Mouse (Mus musculus) ES-E14 (cell line): ENCODE measurements around the gene Srrd. TPM values are rescaled to one million over a fixed set of nuclear protein-coding genes. Genes with fewer than 3 reads are reported as not detected.
A peak's percentile ranks its signal among the peaks of the same experiment; 100 is the strongest.

Source experiments
- DNase-seq: peaks from one replicate; pipeline ENCODE4 v3.0.0-alpha.2; 2013; ENCODE audit warnings: low read depth, low spot score
- H3K27ac ChIP-seq: 2 replicates; pipeline ENCODE4 v1.5.1; 2012; ENCODE audit warnings: low read depth, mild to moderate bottlenecking, low read length, moderate library complexity, mixed read lengths; ENCODE audit not compliant: poor library complexity, insufficient read depth, severe bottlenecking
- H3K36me3 ChIP-seq: 2 replicates; pipeline ENCODE4 v1.6.1; 2012; ENCODE audit warnings: mild to moderate bottlenecking, low read length, moderate library complexity, mixed read lengths; ENCODE audit not compliant: control insufficient read depth, poor library complexity, insufficient read depth, severe bottlenecking
- H3K4me1 ChIP-seq, 2 experiments: fragments of 150-350 bp in 1 of 2; sonication (generic) in 1 of 2; 2 replicates each; pipeline ENCODE4 v1.6.1; 2012; ENCODE audit warnings: low read length in 2 of 2, mild to moderate bottlenecking in 1 of 2, mixed read lengths in 1 of 2; ENCODE audit not compliant: control insufficient read depth in 2 of 2, insufficient read depth in 2 of 2, poor library complexity in 1 of 2
- H3K4me3 ChIP-seq, 2 experiments: fragments of 150-350 bp in 1 of 2; sonication (generic) in 1 of 2; 2 replicates each; pipeline ENCODE4 v1.5.1; 2012; ENCODE audit warnings: low read length in 2 of 2, low read depth in 1 of 2, mild to moderate bottlenecking in 1 of 2, mixed read lengths in 1 of 2; ENCODE audit not compliant: insufficient read depth in 1 of 2, poor library complexity in 1 of 2, severe bottlenecking in 1 of 2
- H3K9ac ChIP-seq: 2 replicates; pipeline ENCODE4 v1.6.1; 2012; ENCODE audit warnings: low read depth, mild to moderate bottlenecking, low read length, mixed read lengths; ENCODE audit not compliant: poor library complexity, insufficient read depth, severe bottlenecking
- H3K9me3 ChIP-seq: fragments of 150-350 bp; sonication (generic); 2 replicates; pipeline ENCODE4 v1.6.1; 2012; ENCODE audit warnings: low read depth, mild to moderate bottlenecking, low read length; ENCODE audit not compliant: control insufficient read depth, insufficient read depth
- CHD2 ChIP-seq: IDR thresholded peaks from 2 replicates; pipeline ENCODE4 v1.6.1; 2014; ENCODE audit warnings: mild to moderate bottlenecking, low read depth, low read length, inconsistent platforms
- HCFC1 ChIP-seq: IDR thresholded peaks from 2 replicates; pipeline ENCODE4 v1.6.1; 2012; ENCODE audit warnings: low read length, inconsistent platforms, borderline replicate concordance; ENCODE audit not compliant: insufficient read depth
- MAFK ChIP-seq: IDR thresholded peaks from 2 replicates; pipeline ENCODE4 v1.6.1; 2014; ENCODE audit warnings: mild to moderate bottlenecking, low read depth, low read length, inconsistent platforms; ENCODE audit not compliant: insufficient read depth
- ZC3H11A ChIP-seq: IDR thresholded peaks from 2 replicates; pipeline ENCODE4 v1.6.1; 2012; ENCODE audit warnings: low read depth, mild to moderate bottlenecking, inconsistent platforms, low read length, borderline replicate concordance
- ZNF384 ChIP-seq: IDR thresholded peaks from 2 replicates; pipeline ENCODE4 v1.6.1; 2012; ENCODE audit warnings: low read depth, low read length, inconsistent platforms
- in situ Hi-C, 2 experiments: fragments of 600-800 bp; cut with MboI; formaldehyde crosslinking; loops; one replicate each; pipeline ENCODE4 v1.15.1; 2025; ENCODE audit warnings: low sequenced_read_pairs in 2 of 2, inconsistent platforms in 1 of 2; ENCODE audit not compliant: unreplicated experiment in 2 of 2
- total RNA-seq: library from RNA; depleted of rRNA; stranded (reverse); fragments of 300-350 nt; gene quantifications from 2 replicates; pipeline ENCODE4 v1.2.3, GENCODE M21; 2012

Gene Srrd
- total RNA-seq, 1 experiment, result 25.8 TPM

- Histone ChIP-seq H3K4me1 (peaks cover 3 to 6% of the 10 kb centered on the region in 2 experiments; a peak in 2 of 4 replicates), H3K9ac (peak overlapping the region; percentile 96), H3K4me3 (peak overlapping the region; percentile 88 to 97), H3K36me3 (peaks cover 27% of the 10 kb centered on the region), H3K27ac (no peak overlapping the region), H3K9me3 (no peaks in the 10 kb centered on the region)
- TF ChIP-seq MAFK (no peak), ZC3H11A (no peak), CHD2 (no peak), ZNF384 (no peak), HCFC1 (no peak)
- no peak for DNase-seq
- in situ Hi-C loops, result loop anchor here in 1 of 2 experiments (25.0 kb wide), 1 partner anchor 89 kb away; no protein-coding TSS in a partner anchor
Measured at GRCm38 (mm10) chr5:112326446-112327009, 16.3 kb downstream of the Srrd start.

- H3K27ac ChIP-seq, result no peak within 1 kb of the TSS
- TF ChIP-seq MAFK (no peak), ZNF384 (no peak), ZC3H11A (no peak), HCFC1 (peak; percentile 82), CHD2 (peak; percentile 46)
- peaks cover 20% of the 10 kb centered on the region for H3K36me3 ChIP-seq
- peak within 1 kb of the TSS; percentile 96 for H3K9ac ChIP-seq
- H3K4me3 ChIP-seq, result peak within 1 kb of the TSS; percentile 88 to 97
- in situ Hi-C loops, result loop anchor here in 1 of 2 experiments (25.0 kb wide), 1 partner anchor 88 kb away; no protein-coding TSS in a partner anchor
- DNase-seq, result peak; percentile 92
- no peaks in the 10 kb centered on the region for H3K9me3 ChIP-seq
- H3K4me1 ChIP-seq, result peaks cover 3 to 6% of the 10 kb centered on the region in 2 experiments; a peak in 2 of 4 replicates
Measured at GRCm38 (mm10) chr5:112325546-112326445, 17.0 kb downstream of the Srrd start, which contains the start of gene Tfip11. TSS of gene Tfip11 (plus strand) at chr5:112326358.

GRCm38 (mm10) chr5:112324637-112325545 is 17.9 kb downstream of the Srrd start:
- TF ChIP-seq ZC3H11A (no peak), CHD2 (no peak), HCFC1 (no peak), MAFK (no peak), ZNF384 (no peak)
- no peak overlapping the region for H3K9ac ChIP-seq
- H3K36me3 ChIP-seq, result peaks cover 13% of the 10 kb centered on the region
- in situ Hi-C loops, result loop anchor here in 1 of 2 experiments (25.0 kb wide), 1 partner anchor 88 kb away; no protein-coding TSS in a partner anchor
- no peaks in the 10 kb centered on the region for H3K9me3 ChIP-seq
- peaks cover 3 to 7% of the 10 kb centered on the region in 2 experiments; a peak in 3 of 4 replicates for H3K4me1 ChIP-seq
- no peak for DNase-seq
- H3K4me3 ChIP-seq, result peak overlapping the region in 1 of 2 experiments; percentile 31; a peak in 2 of 4 replicates
- no peak overlapping the region for H3K27ac ChIP-seq

GRCm38 (mm10) chr5:112323246-112323645 is 19.6 kb downstream of the Srrd start:
- no peak overlapping the region for H3K4me3 ChIP-seq
- TF ChIP-seq HCFC1, result no peak
- no peak for TF ChIP-seq MAFK
- TF ChIP-seq ZC3H11A, result no peak
- no peak for TF ChIP-seq CHD2
- no peak for TF ChIP-seq ZNF384
- in situ Hi-C loops, result no loop called here

More at GRCm38 (mm10) chr5:112323246-112323645, 19.6 kb downstream of the Srrd start:
- Histone ChIP-seq H3K27ac (no peak overlapping the region), H3K36me3 (peaks cover 5% of the 10 kb centered on the region; the same call in 1 of the 2 replicates), H3K9ac (no peak overlapping the region), H3K4me1 (peaks cover 3 to 10% of the 10 kb centered on the region in 2 experiments; a peak in 3 of 4 replicates), H3K9me3 (no peaks in the 10 kb centered on the region)
- DNase-seq, result no peak
